Mouse (Mus musculus) erythroblast, adult 5-6 weeks (primary cell): ENCODE data around the gene Mccc1. TPM values are rescaled to one million over a fixed set of nuclear protein-coding genes. Genes with fewer than 3 reads are reported as not detected.
A peak's percentile ranks its signal among the peaks of the same experiment; 100 is the strongest.

Experiments
- ATAC-seq: replicated peaks from 2 replicates; pipeline ENCODE4 v1.8.0; 2016; ENCODE audit warnings: moderate number of reproducible peaks, mild to moderate bottlenecking, moderate TSS enrichment, inconsistent platforms; ENCODE audit not compliant: poor library complexity, low FRiP score, severe bottlenecking
- total RNA-seq, 2 experiments: library from RNA; stranded (forward) in 1 of 2; stranded (reverse) in 1 of 2; fragments of 150-400 nt in 1 of 2; fragments of 200-764, 138-1000 nt in 1 of 2; gene quantifications; 2 replicates each; pipeline versions ENCODE4 v1.2.3 to v1.2.4; 2015 to 2017; ENCODE audit warnings: low replicate concordance in 2 of 2

Mccc1 gene
- total RNA-seq, 2 experiments from 2014 or later: 2.1 to 7.3 TPM

GRCm38 (mm10) chr3:35967366-35967921, 33.0 kb downstream of the Mccc1 start:
- no peak for ATAC-seq

DNA sequence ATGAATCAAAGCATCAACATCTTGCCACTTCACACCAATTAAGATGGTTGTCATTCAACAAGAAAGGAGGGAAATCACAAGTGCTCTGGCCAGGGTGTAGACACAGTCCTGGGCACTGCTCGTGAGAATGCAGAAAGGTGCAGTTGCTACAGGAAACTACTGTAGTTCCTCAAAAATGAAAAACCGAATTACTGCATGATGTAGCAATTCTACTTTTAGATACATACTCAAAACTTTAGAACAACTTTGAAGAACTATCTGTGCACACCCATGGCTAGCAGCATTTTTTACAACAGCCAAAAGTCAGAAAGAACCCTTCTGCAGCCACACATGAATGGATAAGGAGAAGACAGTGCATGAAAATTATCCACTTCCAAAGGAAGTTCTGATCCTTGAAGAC, 34.0 kb downstream of the Mccc1 start:
- no peak for ATAC-seq

DNA sequence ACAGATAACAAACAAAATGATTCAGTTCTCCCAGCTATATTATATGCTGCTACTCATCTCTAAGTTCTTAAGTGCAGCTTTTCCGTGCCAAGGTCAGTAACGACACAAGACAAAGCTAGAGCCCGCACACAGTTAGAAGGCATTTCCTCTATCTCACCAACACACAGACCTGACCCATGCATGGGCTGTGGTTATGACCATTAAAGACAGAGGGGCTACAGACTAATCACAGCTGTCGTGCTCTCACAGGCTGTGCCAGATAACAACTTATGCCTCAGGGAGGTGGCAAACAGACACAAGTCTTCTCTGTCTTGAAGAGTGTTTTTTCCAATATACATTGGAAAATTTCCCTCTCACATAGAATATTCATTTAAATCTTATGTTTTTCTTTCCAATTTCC, 35.5 kb downstream of the Mccc1 start:
- no peak for ATAC-seq

DNA sequence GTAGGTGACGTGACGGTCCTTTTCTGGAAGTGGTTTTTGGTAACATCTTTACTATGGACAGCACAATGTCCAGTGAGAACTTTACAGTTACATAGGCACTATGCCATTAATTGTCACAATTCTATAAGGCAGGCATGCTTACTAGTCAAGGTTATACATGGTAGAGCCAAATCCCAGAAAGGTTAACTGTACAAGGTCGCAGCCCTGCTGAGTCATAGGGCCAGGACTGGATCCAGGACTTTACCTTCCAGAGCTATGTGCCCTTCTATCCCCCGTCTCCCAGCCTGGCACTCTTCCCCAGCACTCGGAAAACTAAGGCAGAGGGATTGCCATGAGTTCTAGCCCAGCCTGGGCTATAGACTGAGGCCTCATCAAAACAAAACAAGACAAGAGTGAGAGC, 36.6 kb downstream of the Mccc1 start:
- ATAC-seq: no peak

- no peak for ATAC-seq
These were observed 37.1 kb downstream of the Mccc1 start for GRCm38 (mm10) chr3:35963401-35963800.

DNA sequence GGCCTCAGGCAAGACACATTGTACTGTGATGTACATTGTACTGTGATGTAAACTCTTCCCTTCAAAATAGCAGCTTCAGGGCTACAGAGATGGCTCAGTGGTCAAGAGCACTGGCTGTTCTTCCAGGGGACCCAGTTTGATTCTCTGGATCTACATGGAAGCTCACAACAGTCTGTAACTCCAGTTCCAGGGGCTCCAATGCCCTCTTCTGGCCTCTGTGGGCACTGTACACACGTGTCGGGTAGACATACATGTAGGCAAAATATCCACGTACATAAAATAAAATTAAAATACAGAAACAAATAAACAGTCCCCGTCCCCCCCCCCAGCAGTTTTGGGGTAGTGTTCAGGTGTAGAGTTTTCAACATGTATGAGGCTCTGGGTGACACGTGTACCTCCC, 37.5 kb downstream of the Mccc1 start:
- ATAC-seq: no peak

GRCm38 (mm10) chr3:35957230-35957629, 43.2 kb downstream of the Mccc1 start:
- no peak for ATAC-seq

- ATAC-seq: no peak
These were observed 45.4 kb downstream of the Mccc1 start for GRCm38 (mm10) chr3:35954901-35955575.

- ATAC-seq: no peak
These were observed 46.7 kb downstream of the Mccc1 start for GRCm38 (mm10) chr3:35953816-35954215.

DNA sequence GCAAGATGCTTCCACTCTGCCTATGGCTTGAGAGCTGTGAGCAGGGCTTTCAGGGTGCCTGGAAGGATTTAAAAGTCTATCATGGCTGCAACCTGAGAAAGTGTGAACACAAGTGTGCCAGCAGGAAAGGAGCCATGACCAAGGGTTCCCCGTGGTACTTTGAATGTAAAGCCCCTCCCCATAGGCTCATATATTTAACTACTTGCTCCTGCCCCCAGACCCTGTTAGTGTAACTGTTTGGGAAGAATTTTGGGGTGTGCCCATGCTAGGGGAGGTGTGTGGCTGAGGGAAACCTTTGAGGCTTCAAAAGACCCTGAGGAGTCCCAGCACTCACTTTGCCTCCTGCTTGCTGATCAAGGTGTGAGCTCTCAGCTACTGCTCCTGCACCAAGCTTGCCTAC, 47.3 kb downstream of the Mccc1 start:
- ATAC-seq: no peak

GRCm38 (mm10) chr3:35948197-35948596, 52.3 kb downstream of the Mccc1 start:
- ATAC-seq: no peak

DNA sequence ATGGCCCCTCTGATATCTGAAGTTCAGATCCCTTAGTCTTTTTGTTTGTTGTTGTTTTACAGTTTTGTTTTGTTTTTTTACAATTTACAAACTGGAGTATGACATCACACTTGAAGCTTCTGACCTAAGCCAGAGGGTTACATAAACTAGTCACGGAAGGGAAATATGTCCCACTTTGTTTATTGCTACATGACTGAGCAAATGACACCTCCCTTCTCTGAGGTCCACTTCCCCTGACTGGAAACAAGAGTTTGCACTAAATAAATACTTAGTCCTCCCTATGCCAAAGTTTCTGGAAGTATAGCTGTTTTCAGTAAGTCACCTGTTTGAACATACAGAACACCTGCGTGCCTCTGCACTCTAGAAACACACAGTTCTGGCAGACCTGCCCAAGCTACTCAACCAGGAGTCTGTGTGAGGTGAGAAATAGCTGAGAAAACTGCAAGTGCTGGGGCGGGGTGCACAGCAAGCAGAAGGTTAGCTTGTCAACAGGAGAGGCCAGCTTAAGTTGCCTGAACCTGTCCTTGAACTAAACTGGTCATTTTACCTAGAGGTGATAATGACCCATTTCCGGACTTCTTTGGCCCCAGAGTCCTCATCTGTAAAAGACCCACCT, 59.9 kb downstream of the Mccc1 start:
- no peak for ATAC-seq

- ATAC-seq: no peak
These were observed 60.4 kb downstream of the Mccc1 start for GRCm38 (mm10) chr3:35940047-35940446.

DNA sequence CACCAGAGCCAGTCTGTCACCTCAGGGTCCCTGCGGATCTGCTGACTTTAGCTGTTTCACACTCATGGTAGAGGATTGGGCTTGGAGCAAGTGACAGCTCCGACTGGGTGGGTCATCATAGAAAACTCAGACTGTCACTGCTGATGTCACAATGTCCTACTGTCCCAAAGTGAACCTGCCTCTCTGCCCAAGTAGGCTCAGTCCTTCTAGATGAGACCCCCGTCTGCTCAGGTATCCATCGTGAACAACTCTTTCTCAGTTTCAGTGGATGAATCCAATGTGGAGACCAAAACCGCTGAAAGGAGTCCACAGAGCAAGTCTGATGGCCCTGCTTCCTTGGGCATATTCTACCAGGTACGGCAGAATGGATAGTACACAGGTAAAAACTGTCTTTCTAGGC, 63.1 kb downstream of the Mccc1 start, which contains the start of gene Dcun1d1:
Gene Dcun1d1, minus strand, starts transcription at position 101 of the 400 bp plus-strand sequence.
- ATAC-seq: no peak

- ATAC-seq: peak; percentile 37
These were observed 67.1 kb downstream of the Mccc1 start for GRCm38 (mm10) chr3:35933405-35933777.

GRCm38 (mm10) chr3:35932735-35933404, 67.6 kb downstream of the Mccc1 start:
- ATAC-seq: peak; percentile 48

- ATAC-seq: peak; percentile 50
These were observed 68.4 kb downstream of the Mccc1 start for GRCm38 (mm10) chr3:35931896-35932727.

DNA sequence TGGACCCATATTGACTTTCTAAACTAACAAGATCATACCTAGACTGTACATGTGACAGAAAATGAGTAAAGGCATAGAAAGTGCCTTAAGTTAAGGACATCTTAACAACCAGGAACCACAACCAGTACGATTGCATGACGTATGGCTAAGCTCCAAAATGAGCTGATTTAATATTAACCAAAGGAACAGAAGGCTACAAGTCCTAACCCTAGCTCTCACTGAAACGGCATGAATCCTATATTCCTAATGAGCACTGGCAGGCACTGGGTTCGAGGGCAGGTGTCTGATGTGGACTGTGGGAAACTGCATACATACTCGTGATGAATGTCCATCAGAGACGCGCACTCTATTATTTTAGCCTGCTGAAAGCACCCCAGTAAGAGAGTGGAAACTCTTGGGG, 69.1 kb downstream of the Mccc1 start:
- peak; percentile 40; the same call in 1 of the 2 replicates for ATAC-seq

GRCm38 (mm10) chr3:35929831-35930230, 70.6 kb downstream of the Mccc1 start:
- no peak for ATAC-seq

DNA sequence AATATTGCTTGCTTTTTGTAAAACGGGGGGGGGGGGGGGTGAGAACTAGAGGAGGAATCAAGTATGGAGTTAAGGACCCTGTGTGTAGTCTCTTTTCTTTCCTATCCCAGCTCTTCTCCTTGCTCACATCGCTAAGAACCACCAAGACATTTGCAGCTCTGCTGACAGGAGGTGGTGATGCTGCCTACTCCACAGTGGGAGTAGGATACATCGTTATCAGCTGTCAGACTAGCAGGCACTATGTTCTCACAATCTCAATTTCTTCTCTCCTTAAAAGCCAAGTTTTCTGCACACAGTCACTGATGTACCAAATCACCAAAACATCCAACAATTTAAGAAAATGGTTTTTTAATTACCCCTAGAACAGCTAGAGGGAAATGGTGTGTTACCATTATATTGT, 71.1 kb downstream of the Mccc1 start:
- 0 out of 2 replicates have a peak, but pooled peaks have one; percentile 32 for ATAC-seq
